Mouse (Mus musculus): Measurements from ENCODE around the gene Slc25a18. TPM values are rescaled to one million over a fixed set of nuclear protein-coding genes. Genes with fewer than 3 reads are reported as not detected.

Slc25a18 gene
- polyA plus RNA-seq, 1 experiment = 113 TPM

- Histone ChIP-seq H3K27me3 (ENCODE audit: control insufficient read depth, insufficient read depth, low read length) (no peaks in the 10 kb centered on the region), H3K4me1 (ENCODE audit: control insufficient read depth, insufficient read depth, low read length) (no peaks in the 10 kb centered on the region), H3K4me3 (replicated peaks; ENCODE audit: insufficient read depth, low read depth, low read length) (no peak overlapping the region), H3K27ac (ENCODE audit: insufficient read depth, low read length) (no peak overlapping the region)
- TF ChIP-seq CTCF (IDR thresholded peaks at IDR 0.05; ENCODE audit: borderline replicate concordance, insufficient read depth, low read depth, low read length) (no peak), POLR2A (IDR thresholded peaks at IDR 0.05; ENCODE audit: borderline replicate concordance, insufficient read depth, low read length) (no peak)
- no peak for DNase-seq
- WGBS = 47% methylated on average over 7 of the region's 7 CpGs
Measured at GRCm38 (mm10) chr6:120784351-120784750, 11.0 kb downstream of the Slc25a18 start.

GRCm38 (mm10) chr6:120788068-120788607 lies 14.8 kb downstream of the Slc25a18 start:
- DNase-seq = no peak
- TF ChIP-seq POLR2A (IDR thresholded peaks at IDR 0.05; ENCODE audit: borderline replicate concordance, insufficient read depth, low read length) (no peak), CTCF (IDR thresholded peaks at IDR 0.05; ENCODE audit: borderline replicate concordance, insufficient read depth, low read depth, low read length) (no peak)
- no peaks in the 10 kb centered on the region for H3K27me3 ChIP-seq (ENCODE audit: control insufficient read depth, insufficient read depth, low read length)
- H3K4me3 ChIP-seq (replicated peaks; ENCODE audit: insufficient read depth, low read depth, low read length) = no peak overlapping the region
- H3K4me1 ChIP-seq (ENCODE audit: control insufficient read depth, insufficient read depth, low read length) = no peaks in the 10 kb centered on the region
- no peak overlapping the region for H3K27ac ChIP-seq (ENCODE audit: insufficient read depth, low read length)
- 79% methylated on average over 5 of the region's 5 CpGs for WGBS

GRCm38 (mm10) chr6:120788904-120789303 lies 15.5 kb downstream of the Slc25a18 start:
- DNase-seq = no peak
- TF ChIP-seq CTCF (IDR thresholded peaks at IDR 0.05; ENCODE audit: borderline replicate concordance, insufficient read depth, low read depth, low read length) (peak; percentile 23; the same call in 1 of the 2 replicates), POLR2A (IDR thresholded peaks at IDR 0.05; ENCODE audit: borderline replicate concordance, insufficient read depth, low read length) (no peak)
- no peak overlapping the region for H3K4me3 ChIP-seq (replicated peaks; ENCODE audit: insufficient read depth, low read depth, low read length)
- no peak overlapping the region for H3K27ac ChIP-seq (ENCODE audit: insufficient read depth, low read length)
- H3K4me1 ChIP-seq (ENCODE audit: control insufficient read depth, insufficient read depth, low read length) = no peaks in the 10 kb centered on the region
- H3K27me3 ChIP-seq (ENCODE audit: control insufficient read depth, insufficient read depth, low read length) = no peaks in the 10 kb centered on the region

- 75% methylated on average over 11 of the region's 11 CpGs for WGBS
- DNase-seq = no peak
- H3K4me3 ChIP-seq (replicated peaks; ENCODE audit: insufficient read depth, low read depth, low read length) = no peak overlapping the region
Measured at GRCm38 (mm10) chr6:120790153-120790552, 16.8 kb downstream of the Slc25a18 start.

GRCm38 (mm10) chr6:120790717-120791116 lies 17.3 kb downstream of the Slc25a18 start:
- no peaks in the 10 kb centered on the region for H3K27me3 ChIP-seq (ENCODE audit: control insufficient read depth, insufficient read depth, low read length)
- no peak for DNase-seq
- no peak overlapping the region for H3K4me3 ChIP-seq (replicated peaks; ENCODE audit: insufficient read depth, low read depth, low read length)
- H3K4me1 ChIP-seq (ENCODE audit: control insufficient read depth, insufficient read depth, low read length) = peaks cover 5% of the 10 kb centered on the region; the same call in 1 of the 2 replicates
- 63% methylated on average over 5 of the region's 5 CpGs for WGBS
- H3K27ac ChIP-seq (ENCODE audit: insufficient read depth, low read length) = no peak overlapping the region
- TF ChIP-seq POLR2A (IDR thresholded peaks at IDR 0.05; ENCODE audit: borderline replicate concordance, insufficient read depth, low read length) = no peak
- no peak for TF ChIP-seq CTCF (IDR thresholded peaks at IDR 0.05; ENCODE audit: borderline replicate concordance, insufficient read depth, low read depth, low read length)

More at GRCm38 (mm10) chr6:120790153-120790552, 16.8 kb downstream of the Slc25a18 start:
- Histone ChIP-seq H3K4me1 (ENCODE audit: control insufficient read depth, insufficient read depth, low read length) (no peaks in the 10 kb centered on the region; the same call in 1 of the 2 replicates), H3K27me3 (ENCODE audit: control insufficient read depth, insufficient read depth, low read length) (no peaks in the 10 kb centered on the region), H3K27ac (ENCODE audit: insufficient read depth, low read length) (no peak overlapping the region)
- TF ChIP-seq POLR2A (IDR thresholded peaks at IDR 0.05; ENCODE audit: borderline replicate concordance, insufficient read depth, low read length) = no peak
- no peak for TF ChIP-seq CTCF (IDR thresholded peaks at IDR 0.05; ENCODE audit: borderline replicate concordance, insufficient read depth, low read depth, low read length)

- WGBS = 64% methylated on average over 8 of the region's 8 CpGs
- H3K4me1 ChIP-seq (ENCODE audit: control insufficient read depth, insufficient read depth, low read length) = peaks cover 16% of the 10 kb centered on the region; the same call in 1 of the 2 replicates
- 0 out of 2 replicates have a peak, but pooled peaks have one; percentile 17 for TF ChIP-seq CTCF (IDR thresholded peaks at IDR 0.05; ENCODE audit: borderline replicate concordance, insufficient read depth, low read depth, low read length)
- TF ChIP-seq POLR2A (IDR thresholded peaks at IDR 0.05; ENCODE audit: borderline replicate concordance, insufficient read depth, low read length) = no peak
- no peak for DNase-seq
- H3K27ac ChIP-seq (ENCODE audit: insufficient read depth, low read length) = no peak overlapping the region
- H3K4me3 ChIP-seq (replicated peaks; ENCODE audit: insufficient read depth, low read depth, low read length) = no peak overlapping the region
- H3K27me3 ChIP-seq (ENCODE audit: control insufficient read depth, insufficient read depth, low read length) = no peaks in the 10 kb centered on the region
Measured at GRCm38 (mm10) chr6:120792947-120793346, 19.6 kb downstream of the Slc25a18 start.

GRCm38 (mm10) chr6:120795422-120796086 lies 22.2 kb downstream of the Slc25a18 start:
- Histone ChIP-seq H3K27ac (ENCODE audit: insufficient read depth, low read length) (0 out of 2 replicates have a peak overlapping the region, but pooled peaks have one; percentile 11), H3K4me1 (ENCODE audit: control insufficient read depth, insufficient read depth, low read length) (peaks cover 29% of the 10 kb centered on the region), H3K4me3 (replicated peaks; ENCODE audit: insufficient read depth, low read depth, low read length) (no peak overlapping the region), H3K27me3 (ENCODE audit: control insufficient read depth, insufficient read depth, low read length) (no peaks in the 10 kb centered on the region)
- TF ChIP-seq CTCF (IDR thresholded peaks at IDR 0.05; ENCODE audit: borderline replicate concordance, insufficient read depth, low read depth, low read length) (no peak), POLR2A (IDR thresholded peaks at IDR 0.05; ENCODE audit: borderline replicate concordance, insufficient read depth, low read length) (no peak)
- WGBS = 62% methylated on average over 5 of the region's 5 CpGs
- no peak for DNase-seq

- no peak for TF ChIP-seq POLR2A (IDR thresholded peaks at IDR 0.05; ENCODE audit: borderline replicate concordance, insufficient read depth, low read length)
- Histone ChIP-seq H3K27ac (ENCODE audit: insufficient read depth, low read length) (peak overlapping the region; percentile 55), H3K4me1 (ENCODE audit: control insufficient read depth, insufficient read depth, low read length) (peaks cover 29% of the 10 kb centered on the region), H3K27me3 (ENCODE audit: control insufficient read depth, insufficient read depth, low read length) (no peaks in the 10 kb centered on the region), H3K4me3 (replicated peaks; ENCODE audit: insufficient read depth, low read depth, low read length) (no peak overlapping the region)
- DNase-seq = peak; percentile 35 to 56
- WGBS = 22% methylated on average over 2 of the region's 2 CpGs
Measured at GRCm38 (mm10) chr6:120796111-120796510, 22.7 kb downstream of the Slc25a18 start.

All from cerebellum, adult 2 months (tissue).